Mouse (Mus musculus) limb, embryonic 10.5 days (tissue): ENCODE results near the gene Ngrn. TPM values are rescaled to one million over a fixed set of nuclear protein-coding genes. Genes with fewer than 3 reads are reported as not detected.
A peak's percentile ranks its signal among the peaks of the same experiment; 100 is the strongest.

ENCODE experiments used
- DNase-seq: peaks from one replicate; pipeline ENCODE4 v3.0.0-alpha.2; 2017; ENCODE audit warnings: low spot score
- H3K27ac ChIP-seq: fragments of 300-500 bp; sonication (generic); 2 replicates; pipeline ENCODE4 v1.5.1; 2016; ENCODE audit warnings: mild to moderate bottlenecking
- H3K27me3 ChIP-seq: fragments of 300-500 bp; sonication (generic); 2 replicates; pipeline ENCODE4 v1.6.1; 2016; ENCODE audit warnings: low read depth, mild to moderate bottlenecking; ENCODE audit not compliant: poor library complexity, severe bottlenecking
- H3K36me3 ChIP-seq: fragments of 300-500 bp; sonication (generic); 2 replicates; pipeline ENCODE4 v1.6.1; 2016; ENCODE audit warnings: mild to moderate bottlenecking, moderate library complexity
- H3K4me1 ChIP-seq: fragments of 300-500 bp; sonication (generic); 2 replicates; pipeline ENCODE4 v1.6.1; 2016
- H3K4me3 ChIP-seq: fragments of 300-500 bp; sonication (generic); 2 replicates; pipeline ENCODE4 v1.5.1; 2016; ENCODE audit warnings: mild to moderate bottlenecking, moderate library complexity
- H3K9me3 ChIP-seq: fragments of 300-500 bp; sonication (generic); replicated peaks from 2 replicates; pipeline ENCODE4 v1.6.1; 2016; ENCODE audit warnings: mild to moderate bottlenecking
- WGBS: fragments of 180-500 bp; shearing (Covaris S2); methylation state at CpG from one replicate; pipeline ENCODE4 v1.1.7; 2016; 5-methylcytosine and 5-hydroxymethylcytosine counted together
- polyA plus RNA-seq: library from polyadenylated mRNA; unstranded; fragments of >200 nt; fragmentation: Nextera tagmentation; extraction: Ambion mirVana; gene quantifications from 2 replicates; pipeline ENCODE4 v1.2.1, GENCODE M21; 2016

Gene Ngrn
- polyA plus RNA-seq = 42.5 and 45.7 TPM in 2 replicates

DNA sequence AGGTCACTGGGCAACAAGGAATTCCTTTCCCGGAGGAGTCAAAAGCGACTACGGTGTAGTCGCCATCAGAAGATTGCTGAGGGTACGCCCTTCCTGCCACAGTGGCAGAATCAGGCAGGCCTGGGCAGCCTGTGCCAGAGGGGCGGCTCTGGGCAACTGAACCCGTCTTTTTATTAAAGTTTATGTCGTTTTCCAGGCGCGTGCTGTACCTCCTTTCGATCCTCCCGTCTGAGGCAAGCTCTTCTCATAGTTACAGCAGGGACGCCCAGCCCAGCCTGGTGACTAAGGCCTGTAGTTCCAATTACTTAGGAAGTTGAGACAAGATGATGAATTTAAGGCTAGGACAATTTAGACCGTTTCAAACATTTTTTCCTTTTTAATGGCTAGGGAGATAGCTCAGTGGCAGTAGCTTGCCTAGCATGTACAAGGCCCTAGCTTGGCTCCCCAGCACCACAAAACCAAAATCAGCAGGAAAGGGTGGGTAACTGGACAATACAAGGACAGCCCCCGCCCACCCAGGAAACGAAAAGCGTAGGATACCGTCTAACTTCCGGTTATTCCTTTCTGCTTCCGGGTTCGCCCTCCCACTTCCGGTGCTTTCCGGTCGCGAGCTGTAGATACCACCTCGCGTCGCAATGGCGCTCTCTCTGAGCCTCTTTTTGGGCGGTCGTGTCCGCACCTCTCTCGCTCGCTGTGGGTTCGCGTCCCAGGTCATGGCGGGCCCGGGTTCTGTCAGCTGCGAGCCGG lies at the start of gene Ngrn:
Gene Ngrn (plus strand): TSS at position 591 of the 747 bp plus-strand sequence.
- Histone ChIP-seq H3K27ac (peak within 1 kb of the TSS; percentile 91), H3K27me3 (no peaks in the 10 kb centered on the region), H3K9me3 (no peaks in the 10 kb centered on the region), H3K4me1 (peaks cover 18% of the 10 kb centered on the region), H3K4me3 (peak within 1 kb of the TSS; percentile 96), H3K36me3 (peaks cover 28% of the 10 kb centered on the region)
- peak; percentile 89 for DNase-seq
- 26% methylated on average over 40 of the region's 40 CpGs for WGBS

DNA sequence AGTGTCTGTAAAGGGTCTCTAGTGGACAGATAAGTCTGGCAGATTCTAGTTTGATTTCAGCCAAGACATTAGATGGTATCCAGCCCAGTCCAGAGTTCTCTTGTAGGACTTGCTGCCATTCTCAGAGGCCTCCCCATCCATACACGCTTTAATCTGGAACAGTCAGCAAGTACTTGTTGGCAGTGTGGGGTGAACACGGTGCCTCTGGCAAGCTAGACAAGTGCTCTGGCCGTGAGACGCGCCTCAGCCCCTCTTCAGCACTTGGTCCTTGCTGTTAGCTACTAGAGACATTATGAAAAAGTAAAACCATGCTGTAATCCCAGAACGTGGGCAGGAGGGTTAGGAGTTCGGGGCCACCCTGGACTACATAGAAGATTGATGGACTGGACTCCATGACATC lies 47.4 kb upstream of the Ngrn start:
- Histone ChIP-seq H3K4me3 (no peak overlapping the region), H3K36me3 (peaks cover 49% of the 10 kb centered on the region)

DNA sequence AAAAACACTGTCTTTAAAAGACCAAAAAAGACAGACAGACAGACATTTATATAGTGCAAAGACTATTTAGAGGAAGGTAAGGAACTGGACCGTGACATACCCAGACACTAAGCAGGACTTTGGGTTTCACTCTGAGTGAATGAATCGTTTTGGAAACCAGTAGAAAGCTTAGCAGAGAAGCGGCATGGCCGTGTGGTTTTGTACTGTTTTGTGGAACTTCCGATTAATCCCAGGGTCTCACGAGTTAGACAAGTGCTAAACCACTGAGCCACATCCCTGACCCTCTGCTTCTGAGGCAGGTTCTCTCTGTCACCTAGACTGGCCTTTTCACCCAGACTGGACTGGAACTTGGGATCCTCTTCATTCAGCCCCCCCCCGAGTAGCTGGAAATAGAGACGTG lies 46.6 kb upstream of the Ngrn start:
- Histone ChIP-seq H3K4me3 (no peak overlapping the region), H3K9me3 (no peaks in the 10 kb centered on the region), H3K36me3 (peaks cover 57% of the 10 kb centered on the region), H3K27ac (peak overlapping the region; percentile 85; the same call in 1 of the 2 replicates), H3K27me3 (no peaks in the 10 kb centered on the region), H3K4me1 (peaks cover 13% of the 10 kb centered on the region)
- no peak for DNase-seq
- WGBS = 83% methylated on average over 8 of the region's 8 CpGs

More for the DNA sequence above, 47.4 kb upstream of the Ngrn start:
- 93% methylated on average over 7 of the region's 7 CpGs for WGBS
- Histone ChIP-seq H3K4me1 (peaks cover 19% of the 10 kb centered on the region), H3K27me3 (no peaks in the 10 kb centered on the region), H3K27ac (no peak overlapping the region), H3K9me3 (no peaks in the 10 kb centered on the region)
- DNase-seq = no peak

DNA sequence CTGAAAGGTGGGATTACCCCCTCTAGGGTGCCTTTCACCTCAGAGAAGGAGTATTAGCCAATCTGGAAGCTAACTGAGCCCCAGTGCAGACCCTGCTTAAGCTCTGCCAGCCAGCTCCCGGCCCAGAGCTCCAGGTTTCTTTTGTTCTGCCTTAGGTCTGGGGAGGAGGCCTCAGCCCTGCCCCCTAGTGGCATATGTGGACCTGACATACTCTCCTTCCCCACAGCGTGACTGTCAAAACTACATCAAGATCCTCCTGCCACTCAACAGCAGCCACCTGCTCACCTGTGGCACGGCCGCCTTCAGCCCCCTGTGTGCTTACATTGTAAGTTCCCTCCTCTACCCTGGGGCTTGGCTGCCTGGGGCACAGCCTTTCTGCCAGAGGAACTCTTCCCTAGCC lies 45.6 kb upstream of the Ngrn start:
- H3K4me3 ChIP-seq = no peak overlapping the region
- no peaks in the 10 kb centered on the region for H3K9me3 ChIP-seq
- peak; percentile 85 for DNase-seq
- no peaks in the 10 kb centered on the region for H3K27me3 ChIP-seq
- 27% methylated on average over 4 of the region's 4 CpGs for WGBS
- H3K36me3 ChIP-seq = peaks cover 67% of the 10 kb centered on the region
- peaks cover 10% of the 10 kb centered on the region for H3K4me1 ChIP-seq
- peak overlapping the region; percentile 85 for H3K27ac ChIP-seq

DNA sequence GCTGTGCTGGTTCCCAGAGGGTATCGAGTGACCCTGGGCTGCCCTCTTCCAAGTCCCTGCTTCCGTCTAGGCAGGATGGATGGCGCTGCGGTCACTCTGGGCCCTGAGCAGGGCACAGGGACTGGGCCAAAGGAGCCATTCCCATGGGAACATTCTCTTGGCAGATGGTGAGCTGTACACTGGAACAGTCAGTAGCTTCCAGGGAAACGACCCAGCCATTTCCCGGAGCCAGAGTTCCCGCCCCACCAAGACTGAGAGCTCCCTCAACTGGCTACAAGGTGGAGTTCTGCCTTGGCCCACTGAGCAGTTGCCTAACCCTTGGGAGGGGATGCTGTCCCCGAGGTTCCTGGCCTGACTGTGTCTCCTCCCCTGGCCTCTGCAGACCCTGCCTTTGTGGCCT lies 44.4 kb upstream of the Ngrn start:
- H3K27ac ChIP-seq = no peak overlapping the region
- no peak overlapping the region for H3K4me3 ChIP-seq
- 78% methylated on average over 8 of the region's 8 CpGs for WGBS
- no peaks in the 10 kb centered on the region for H3K9me3 ChIP-seq
- H3K36me3 ChIP-seq = peaks cover 78% of the 10 kb centered on the region
- H3K27me3 ChIP-seq = no peaks in the 10 kb centered on the region
- no peak for DNase-seq
- peaks cover 10% of the 10 kb centered on the region for H3K4me1 ChIP-seq

DNA sequence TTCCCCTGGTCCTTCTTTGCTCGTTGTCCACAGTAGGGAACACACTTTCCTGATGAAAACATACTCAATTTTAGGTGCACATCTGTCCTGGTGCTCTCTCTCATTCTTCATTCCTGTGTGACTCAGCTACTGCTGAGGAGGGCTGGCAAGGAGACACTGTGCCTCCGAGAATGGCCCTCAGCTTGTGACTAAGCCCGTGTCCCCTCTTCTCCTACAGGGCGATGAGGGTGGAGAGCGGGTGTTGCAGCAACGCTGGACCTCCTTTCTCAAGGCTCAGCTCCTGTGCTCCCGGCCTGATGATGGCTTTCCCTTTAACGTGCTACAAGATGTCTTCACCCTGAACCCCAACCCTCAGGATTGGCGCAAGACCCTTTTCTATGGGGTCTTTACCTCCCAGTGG lies 42.3 kb upstream of the Ngrn start:
- no peak for DNase-seq
- Histone ChIP-seq H3K4me3 (no peak overlapping the region), H3K27ac (no peak overlapping the region), H3K9me3 (no peaks in the 10 kb centered on the region), H3K36me3 (peaks cover 82% of the 10 kb centered on the region), H3K4me1 (peaks cover 10% of the 10 kb centered on the region), H3K27me3 (no peaks in the 10 kb centered on the region)
- WGBS = 90% methylated on average over 9 of the region's 9 CpGs

DNA sequence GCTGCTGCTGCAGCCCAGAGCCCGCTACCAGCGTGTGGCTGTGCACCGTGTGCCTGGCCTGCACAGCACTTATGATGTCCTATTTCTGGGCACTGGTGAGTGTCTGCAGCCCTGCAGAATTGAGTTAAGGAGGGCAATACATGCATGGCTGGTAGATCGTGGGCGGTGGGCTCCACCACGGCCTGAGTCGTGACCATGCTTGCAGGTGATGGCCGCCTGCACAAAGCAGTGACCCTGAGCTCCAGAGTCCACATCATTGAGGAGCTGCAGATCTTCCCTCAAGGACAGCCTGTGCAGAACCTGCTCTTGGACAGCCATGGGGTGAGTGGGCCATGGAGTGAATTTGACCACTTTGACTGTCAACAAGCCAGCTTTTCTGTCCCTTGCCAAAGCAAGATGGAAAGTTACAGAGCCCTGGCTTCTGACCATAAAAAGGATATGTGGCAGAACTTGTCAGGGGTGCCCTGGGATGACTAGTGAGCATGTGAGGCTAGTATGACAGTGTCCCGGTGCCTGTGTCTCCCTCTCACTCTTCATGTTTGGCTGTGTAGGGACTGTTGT lies 40.7 kb upstream of the Ngrn start:
- peaks cover 94% of the 10 kb centered on the region for H3K36me3 ChIP-seq
- peaks cover 1% of the 10 kb centered on the region for H3K4me1 ChIP-seq
- H3K9me3 ChIP-seq = no peaks in the 10 kb centered on the region
- H3K27ac ChIP-seq = no peak overlapping the region
- 92% methylated on average over 9 of the region's 9 CpGs for WGBS
- H3K4me3 ChIP-seq = no peak overlapping the region
- DNase-seq = no peak
- no peaks in the 10 kb centered on the region for H3K27me3 ChIP-seq

DNA sequence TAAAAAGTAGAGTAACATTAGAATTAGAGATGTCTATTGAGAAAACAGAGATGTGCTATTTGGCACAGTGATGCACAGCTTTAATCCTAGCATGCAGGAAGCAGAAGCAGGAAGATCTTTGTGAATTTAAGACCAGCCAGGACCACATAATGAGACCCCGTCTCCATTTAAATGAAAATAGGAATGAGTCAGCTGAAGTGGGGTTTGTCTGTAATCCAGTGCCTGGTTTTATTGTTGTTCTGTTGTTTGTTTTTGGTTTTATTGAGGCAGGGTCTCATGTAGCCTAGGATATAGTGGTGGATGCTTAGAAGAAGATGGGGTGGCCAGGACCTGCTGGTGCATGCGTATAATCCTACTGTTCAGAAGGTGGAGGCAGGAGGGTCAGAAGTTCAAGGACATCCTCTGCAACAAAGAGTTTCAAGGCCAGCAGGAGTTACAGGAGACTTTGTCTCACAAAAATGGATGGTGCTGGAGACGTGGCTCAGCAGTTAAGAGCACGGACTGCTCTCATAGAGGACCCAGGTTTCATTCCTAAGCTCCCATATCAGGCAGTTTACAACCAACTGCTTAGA lies 39.8 kb upstream of the Ngrn start:
- no peaks in the 10 kb centered on the region for H3K27me3 ChIP-seq
- 89% methylated on average over 4 of the region's 4 CpGs for WGBS
- H3K27ac ChIP-seq = no peak overlapping the region
- H3K36me3 ChIP-seq = peaks cover 89% of the 10 kb centered on the region
- no peak for DNase-seq
- no peaks in the 10 kb centered on the region for H3K9me3 ChIP-seq
- H3K4me3 ChIP-seq = no peak overlapping the region
- no peaks in the 10 kb centered on the region for H3K4me1 ChIP-seq

DNA sequence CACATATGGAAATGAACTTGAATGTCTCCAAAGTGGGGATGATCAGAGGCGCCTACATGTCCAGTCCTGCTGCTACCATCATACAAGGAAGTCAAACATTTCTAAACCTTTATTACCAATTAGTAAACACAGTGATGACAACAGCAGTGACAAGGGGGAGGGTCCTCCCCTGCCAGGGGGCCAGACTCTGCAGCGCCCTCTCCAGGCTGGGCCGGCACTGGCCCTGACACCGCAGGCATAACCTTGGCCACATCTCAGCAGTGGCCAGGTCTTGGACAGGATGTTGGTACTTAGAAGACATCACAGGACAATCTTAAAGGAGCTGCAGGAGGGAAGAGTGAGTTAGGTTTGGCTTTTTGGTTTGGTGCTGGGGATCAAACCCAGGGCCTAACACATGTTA lies 34.0 kb upstream of the Ngrn start:
- 94% methylated on average over 4 of the region's 4 CpGs for WGBS
- Histone ChIP-seq H3K27me3 (peaks cover 16% of the 10 kb centered on the region; the same call in 1 of the 2 replicates), H3K27ac (no peak overlapping the region), H3K4me3 (no peak overlapping the region), H3K4me1 (peaks cover 7% of the 10 kb centered on the region), H3K36me3 (peaks cover 55% of the 10 kb centered on the region), H3K9me3 (no peaks in the 10 kb centered on the region)
- no peak for DNase-seq

DNA sequence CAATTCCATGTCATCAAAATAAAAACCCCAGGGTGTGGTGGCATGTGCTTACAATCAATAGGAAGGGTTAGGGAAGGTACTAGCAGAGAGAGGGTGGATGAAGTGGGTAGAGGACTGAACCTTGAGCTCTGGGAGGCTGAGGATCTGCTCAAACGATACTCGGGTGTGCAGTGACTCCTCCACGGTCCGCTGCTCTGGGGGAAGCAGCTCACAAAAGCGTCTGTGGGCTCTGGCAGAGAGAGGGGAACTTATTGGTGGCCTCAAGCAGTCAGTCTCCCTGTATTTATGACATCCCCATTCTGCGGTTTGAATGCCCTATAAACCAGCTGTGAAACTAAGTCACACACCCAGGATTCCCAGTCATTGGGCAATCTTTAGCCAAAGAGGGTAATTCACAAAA lies 30.8 kb upstream of the Ngrn start:
- H3K27me3 ChIP-seq = peaks cover 16% of the 10 kb centered on the region; the same call in 1 of the 2 replicates
- DNase-seq = no peak
- H3K36me3 ChIP-seq = peaks cover 27% of the 10 kb centered on the region
- no peak overlapping the region for H3K27ac ChIP-seq
- no peaks in the 10 kb centered on the region for H3K9me3 ChIP-seq
- WGBS = 69% methylated on average over 6 of the region's 6 CpGs
- no peak overlapping the region for H3K4me3 ChIP-seq
- H3K4me1 ChIP-seq = peaks cover 20% of the 10 kb centered on the region

DNA sequence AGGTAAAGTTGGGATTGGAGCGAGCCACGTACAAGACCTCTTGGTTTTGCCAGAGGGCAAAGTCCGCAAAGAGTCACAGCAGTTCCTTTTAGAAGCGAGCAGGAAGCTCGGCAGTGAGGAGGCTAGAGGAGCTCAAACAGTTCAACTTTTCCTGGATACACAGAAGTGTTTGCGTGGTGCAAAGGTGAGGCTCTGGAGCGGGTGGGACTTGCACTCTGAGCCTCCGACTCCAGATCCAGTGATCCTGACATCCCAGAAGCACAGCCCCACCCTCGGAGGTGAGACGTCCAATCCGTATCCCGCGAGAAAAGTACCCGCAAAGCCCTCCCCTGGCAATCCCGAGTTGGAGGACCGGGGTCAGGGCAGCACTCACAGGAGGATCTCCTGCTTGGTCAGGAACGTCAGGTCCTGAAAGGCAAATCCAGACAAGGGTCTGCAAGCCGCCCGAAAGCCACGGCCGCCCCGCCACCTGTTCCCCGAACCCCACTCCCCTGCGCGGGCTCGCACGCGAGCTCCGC lies 29.0 kb upstream of the Ngrn start:
- Histone ChIP-seq H3K4me3 (peak overlapping the region; percentile 70), H3K27me3 (peaks cover 16% of the 10 kb centered on the region; the same call in 1 of the 2 replicates), H3K4me1 (peaks cover 20% of the 10 kb centered on the region), H3K36me3 (peaks cover 15% of the 10 kb centered on the region), H3K27ac (peak overlapping the region; percentile 79), H3K9me3 (no peaks in the 10 kb centered on the region)
- DNase-seq = no peak
- WGBS = 1% methylated on average over 29 of the region's 29 CpGs

DNA sequence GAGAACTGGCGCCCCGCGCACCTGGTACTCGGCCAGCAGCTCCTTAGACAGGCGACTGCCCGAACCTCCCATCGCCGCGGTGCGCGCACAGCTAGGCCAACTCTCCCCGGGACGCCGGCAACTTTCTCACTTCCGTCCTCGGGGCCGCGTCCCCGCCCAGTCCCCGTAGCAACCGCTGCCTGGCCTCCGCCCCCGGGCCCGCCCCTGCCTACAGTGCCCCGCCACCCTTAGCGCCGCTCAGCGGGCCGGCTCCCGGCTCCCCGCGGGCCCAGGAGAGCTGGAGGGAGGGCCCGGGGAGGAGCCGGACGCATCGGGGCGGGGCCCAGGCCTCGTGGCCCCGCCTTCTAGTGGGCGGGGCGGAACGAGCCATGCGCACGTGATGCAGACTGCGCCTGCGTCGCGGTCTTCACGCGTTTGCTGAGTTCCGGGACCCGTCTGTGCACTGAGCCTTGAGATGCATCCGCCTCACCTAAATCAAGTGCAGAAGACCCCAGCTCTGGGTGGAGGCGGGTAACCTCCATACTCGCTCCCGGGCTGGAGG lies 28.5 kb upstream of the Ngrn start, which contains the start of the genes Cib1 and Gdpgp1:
Gene Cib1 (minus strand): TSS at position 325 of the 541 bp plus-strand sequence.
Gene Gdpgp1 (plus strand): TSS at position 377 of the 541 bp plus-strand sequence.
- Histone ChIP-seq H3K4me1 (peaks cover 20% of the 10 kb centered on the region), H3K4me3 (peak within 1 kb of the TSS; percentile 70), H3K9me3 (no peaks in the 10 kb centered on the region), H3K27ac (peak within 1 kb of the TSS; percentile 79), H3K27me3 (peaks cover 16% of the 10 kb centered on the region; the same call in 1 of the 2 replicates), H3K36me3 (peaks cover 10% of the 10 kb centered on the region)
- WGBS = under 1% methylated on average over 56 of the region's 56 CpGs
- peak; percentile 97 for DNase-seq
